Comparison of ENCODE assay signal across 33 mouse cellular contexts in the genomic region with DNA sequence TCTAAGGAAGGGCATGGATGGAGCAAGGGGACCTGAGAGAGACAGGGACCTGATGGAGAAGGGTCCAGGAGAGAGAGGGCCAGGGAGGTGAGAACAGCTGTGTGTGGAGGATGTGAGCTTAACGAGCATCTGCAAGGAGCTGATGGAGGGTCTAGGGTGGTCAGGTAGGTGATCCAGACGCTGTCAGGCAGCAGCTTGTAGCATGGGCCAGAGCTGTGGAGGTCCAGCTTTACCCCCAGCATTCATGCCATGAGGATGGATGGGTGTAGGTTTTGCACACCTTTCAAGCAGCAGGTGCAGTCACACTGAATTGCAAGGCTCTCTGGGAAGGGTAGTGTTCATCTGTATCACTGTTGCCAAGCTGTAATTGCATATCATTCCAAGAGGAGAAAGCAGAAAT.
"Had no signal": no experiment of that assay in that cellular context is flagged by ENCODE, and none has a peak within 500 bp of the region (broad histone marks: within the 10 kb centered on the region; RNA-seq: fewer than 3 reads in every experiment).

No protein-coding gene starts in this region.

- ATAC-seq: hindbrain, embryonic 16.5 days; hindbrain, postnatal 0 days; intestine, embryonic 15.5 days; intestine, embryonic 16.5 days; intestine, postnatal 0 days had no signal

- H3K4me2 ChIP-seq: heart, embryonic 11.5 days; heart, embryonic 12.5 days; heart, embryonic 13.5 days; heart, embryonic 15.5 days; hindbrain, embryonic 12.5 days; hindbrain, embryonic 13.5 days; hindbrain, embryonic 14.5 days; hindbrain, embryonic 15.5 days; intestine, embryonic 15.5 days; kidney, embryonic 15.5 days had no signal

- H3K4me3 ChIP-seq: heart, embryonic 10.5 days; heart, embryonic 12.5 days; heart, embryonic 13.5 days; heart, embryonic 15.5 days; hindbrain, embryonic 10.5 days; hindbrain, embryonic 12.5 days; hindbrain, embryonic 13.5 days; hindbrain, embryonic 15.5 days; intestine, embryonic 15.5 days; kidney, embryonic 15.5 days; layer of hippocampus, adult 2 months; left cerebral cortex, adult 2 months had no signal

- DNase-seq: heart, postnatal 10 days; heart, postnatal 14 days; heart, postnatal 36 days; kidney, adult 11 months; kidney, adult 18-20 months; kidney, adult 2 months; kidney, adult 8-10 months; kidney, adult 9 months; kidney, postnatal 10 days; kidney, postnatal 14 days; kidney, postnatal 25 days; kidney, postnatal 36 days; kidney, postnatal 4 days; layer of hippocampus, adult 9-11 months; layer of hippocampus, postnatal 36 days had no signal

- H3K27me3 ChIP-seq: heart, embryonic 12.5 days; heart, embryonic 13.5 days; heart, embryonic 15.5 days; hindbrain, embryonic 12.5 days; hindbrain, embryonic 13.5 days; hindbrain, embryonic 15.5 days; intestine, embryonic 15.5 days; kidney, embryonic 15.5 days had no signal
